In genomic region chr13:107888571-107889451, GRCm38 (mm10) we compare ENCODE assay signal across 8 mouse cellular contexts.
DNase-seq lines count a peak whose midpoint lies in the region; ATAC-seq and TF ChIP-seq lines count a peak whose summit lies in the region.

No protein-coding gene starts in this region.

- peaks cover 48% of the 10 kb centered on the region for H3K4me1 ChIP-seq in forebrain, embryonic 10.5 days
- H3K4me1 ChIP-seq in heart, embryonic 15.5 days (replicated peaks) = peaks cover 13% of the 10 kb centered on the region
- peaks cover 5% of the 10 kb centered on the region for H3K4me1 ChIP-seq in olfactory bulb, adult 2 months (ENCODE audit: control insufficient read depth, insufficient read depth, low read length)

- peak overlapping the region; percentile 97 for H3K27ac ChIP-seq in forebrain, embryonic 10.5 days
- H3K27ac ChIP-seq in heart, embryonic 15.5 days = peak overlapping the region; percentile 98
- peak overlapping the region; percentile 48 for H3K27ac ChIP-seq in olfactory bulb, adult 2 months (ENCODE audit: insufficient read depth, low read depth, low read length)

- no peak for TF ChIP-seq CTCF in olfactory bulb, adult 2 months (IDR thresholded peaks at IDR 0.05; ENCODE audit: insufficient read depth, low read depth, low read length)

- no peaks in the 10 kb centered on the region for H3K36me3 ChIP-seq in forebrain, embryonic 10.5 days (replicated peaks)
- H3K36me3 ChIP-seq in heart, embryonic 15.5 days = no peaks in the 10 kb centered on the region

- H3K4me2 ChIP-seq in heart, embryonic 15.5 days = peak overlapping the region; percentile 92

- peak; percentile 71 for DNase-seq in 3134 (ENCODE audit: extremely low read depth, insufficient read length, low spot score)
- peak; percentile 80 for DNase-seq in adrenal gland, postnatal 14 days
- peak; percentile 66 for DNase-seq in forebrain, embryonic 10.5 days (ENCODE audit: extremely low spot score, low spot score)
- peak; percentile 65 to 81 for DNase-seq in kidney, postnatal 25 days
- peak; percentile 73 to 79 for DNase-seq in lung, adult 18-20 months
- peak; percentile 41 to 43 for DNase-seq in thymus, postnatal 10 days (ENCODE audit: low spot score in 2 of 2)

- no peaks in the 10 kb centered on the region for H3K9me3 ChIP-seq in forebrain, embryonic 10.5 days
- no peaks in the 10 kb centered on the region for H3K9me3 ChIP-seq in heart, embryonic 15.5 days (replicated peaks)

- under 1% methylated on average over 119 of the region's 127 CpGs for WGBS in forebrain, embryonic 10.5 days
- WGBS in heart, embryonic 15.5 days = under 1% methylated on average over 108 of the region's 127 CpGs
- under 1% methylated on average over 115 of the region's 127 CpGs for WGBS in olfactory bulb, adult 2 months

- peak overlapping the region; percentile 90 for H3K9ac ChIP-seq in heart, embryonic 15.5 days

- no peak for TF ChIP-seq POLR2A in olfactory bulb, adult 2 months (IDR thresholded peaks at IDR 0.05; ENCODE audit: insufficient read depth, low read depth, low read length)

- ATAC-seq in heart, embryonic 15.5 days (replicated peaks; ENCODE audit: insufficient number of reproducible peaks, insufficient read depth, low FRiP score, low read depth) = no peak

- H3K27me3 ChIP-seq in forebrain, embryonic 10.5 days (ENCODE audit: poor library complexity, severe bottlenecking) = peaks cover 19% of the 10 kb centered on the region
- H3K27me3 ChIP-seq in heart, embryonic 15.5 days = peaks cover 10% of the 10 kb centered on the region; the same call in 1 of the 2 replicates

- H3K4me3 ChIP-seq in forebrain, embryonic 10.5 days = peak overlapping the region; percentile 93
- H3K4me3 ChIP-seq in heart, embryonic 15.5 days = peak overlapping the region; percentile 79
- peak overlapping the region; percentile 91 for H3K4me3 ChIP-seq in olfactory bulb, adult 2 months (ENCODE audit: insufficient read depth, low read depth, low read length)

Comparison
In these comparisons a context has a peak if more than half of its experiments do, and no peak if none do; other contexts are left out.
1. H3K27ac ChIP-seq: peak in every context shown above with its lines; median percentile 98 in heart, embryonic 15.5 days; 97 in forebrain, embryonic 10.5 days; 48 in olfactory bulb, adult 2 months.